Mouse (Mus musculus): ENCODE data around the gene Trpm8. TPM values are rescaled to one million over a fixed set of nuclear protein-coding genes. Genes with fewer than 3 reads are reported as not detected.

Trpm8 gene
- total RNA-seq, 4 experiments from 2014 or later = not detected

GRCm38 (mm10) chr1:88437206-88438126, 160.0 kb downstream of the Trpm8 start:
- DNase-seq = no peak

Other genes starting within 250 kb of the Trpm8 start
- gene Ugt1a10, start 222.3 kb upstream of the Trpm8 start, total RNA-seq (2022) = not detected
- under 1 TPM in 1 of 4 experiments, not detected in 3; 0.17 TPM for gene Ugt1a9, start 206.9 kb upstream of the Trpm8 start, total RNA-seq (2022)
- not detected for gene Ugt1a8, start 189.8 kb upstream of the Trpm8 start, total RNA-seq (2022)
- gene Ugt1a7c, start 182.6 kb upstream of the Trpm8 start, total RNA-seq (2022) = 1 to 10 TPM; 1.0 to 4.2 (median 3.2) TPM
- 10 to 100 TPM in 1 of 4 experiments, 1 to 10 TPM in 3; 2.8 to 10.2 (median 5.2) TPM for gene Ugt1a6b, start 174.4 kb upstream of the Trpm8 start, total RNA-seq (2022)
- 10 to 100 TPM in 2 of 4 experiments, 1 to 10 TPM in 2; 5.9 to 25.6 (median 9.6) TPM for gene Ugt1a6a, start 142.9 kb upstream of the Trpm8 start, total RNA-seq (2022)
- 1 to 10 TPM in 1 of 4 experiments, under 1 TPM in 2, not detected in 1; 0.38 to 1.3 (median 0.73) TPM for gene Ugt1a5, start 111.6 kb upstream of the Trpm8 start, total RNA-seq (2022)
- gene Ugt1a2, start 77.1 kb upstream of the Trpm8 start, total RNA-seq (2022) = under 1 TPM in 3 of 4 experiments, not detected in 1; 0.24 to 0.51 (median 0.28) TPM
- 1 to 10 TPM; 1.8 to 4.7 (median 3.3) TPM for gene Dnajb3, start 71.9 kb upstream of the Trpm8 start, total RNA-seq (2022)
- 10 to 100 TPM in 2 of 4 experiments, under 1 TPM in 2; 0.40 to 83.2 (median 28.8) TPM for gene Ugt1a1, start 65.7 kb upstream of the Trpm8 start, total RNA-seq (2022)
- gene Mroh2a, start 50.7 kb upstream of the Trpm8 start, total RNA-seq (2022) = under 1 TPM in 2 of 4 experiments, not detected in 2; 0.10 to 0.16 TPM
- gene Hjurp, start within 50 bp of the Trpm8 start, total RNA-seq (2022) = 10 to 100 TPM; 33.0 to 55.0 (median 43.2) TPM
- gene Spp2, start 129.3 kb downstream of the Trpm8 start, total RNA-seq (2022) = not detected
- gene Glrp1, start 232.4 kb downstream of the Trpm8 start, total RNA-seq (2022) = not detected

Measured in adrenal gland, adult 8-10 months (tissue).